Mouse (Mus musculus) lung, postnatal 0 days (tissue): Measurements from ENCODE around the gene Abcb9.

Experiments
- CTCF ChIP-seq: IDR thresholded peaks from 2 replicates; pipeline ENCODE4 v1.5.1; 2016; ENCODE audit warnings: antibody characterized with exemption, mild to moderate bottlenecking
- EP300 ChIP-seq: IDR thresholded peaks from 2 replicates; pipeline ENCODE4 v1.6.1; 2016; ENCODE audit warnings: antibody characterized with exemption, mild to moderate bottlenecking, control low read depth

DNA sequence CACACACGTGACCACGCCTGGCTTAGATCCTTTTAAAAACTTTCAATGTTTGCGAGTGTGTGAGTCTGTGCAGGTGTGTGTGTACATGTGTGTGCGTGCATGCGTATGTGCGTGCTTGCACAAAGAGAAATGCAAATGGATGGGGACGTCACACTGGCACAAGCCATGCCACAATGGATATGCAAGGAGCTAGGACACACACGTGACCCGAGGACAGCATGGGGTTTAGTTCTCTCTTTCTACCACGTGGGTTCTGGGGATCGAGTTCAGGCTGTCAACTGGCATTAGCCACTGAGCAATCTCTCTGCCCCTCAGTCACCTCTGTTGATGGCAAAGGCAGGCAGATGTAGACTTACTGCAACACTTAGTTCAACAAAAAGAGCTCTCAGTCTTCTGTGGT, 73.9 kb downstream of the Abcb9 start:
- TF ChIP-seq CTCF = no peak
- no peak for TF ChIP-seq EP300
